Mouse (Mus musculus) right cerebral cortex, postnatal 36 days (tissue): ENCODE measurements around the gene Gm28048.

ENCODE experiments used
- DNase-seq, 2 experiments: peaks; one replicate each; pipeline ENCODE4 v3.0.0; 2022; ENCODE audit warnings: low spot score in 2 of 2, mixed read lengths in 1 of 2

Gm28048 gene

GRCm38 (mm10) chr11:22799987-22800424 is 181.9 kb downstream of the Gm28048 start:
- no peak for DNase-seq

- DNase-seq, result no peak
Measured at GRCm38 (mm10) chr11:22798916-22799315, 183.0 kb downstream of the Gm28048 start.

GRCm38 (mm10) chr11:22794734-22795133 is 187.2 kb downstream of the Gm28048 start:
- no peak for DNase-seq

GRCm38 (mm10) chr11:22793881-22794203 is 188.0 kb downstream of the Gm28048 start:
- DNase-seq, result no peak

GRCm38 (mm10) chr11:22793176-22793880 is 188.6 kb downstream of the Gm28048 start:
- no peak for DNase-seq

GRCm38 (mm10) chr11:22792149-22792548 is 189.7 kb downstream of the Gm28048 start:
- no peak for DNase-seq

- no peak for DNase-seq
Measured at GRCm38 (mm10) chr11:22791726-22792125, 190.2 kb downstream of the Gm28048 start.

GRCm38 (mm10) chr11:22787833-22788232 is 194.1 kb downstream of the Gm28048 start:
- DNase-seq, result no peak
